Mouse (Mus musculus): ENCODE results near the gene Aox4. TPM values are rescaled to one million over a fixed set of nuclear protein-coding genes. Genes with fewer than 3 reads are reported as not detected.

Gene Aox4
- total RNA-seq, 2 experiments from 2014 or later: 0.06 to 0.15 TPM

DNA sequence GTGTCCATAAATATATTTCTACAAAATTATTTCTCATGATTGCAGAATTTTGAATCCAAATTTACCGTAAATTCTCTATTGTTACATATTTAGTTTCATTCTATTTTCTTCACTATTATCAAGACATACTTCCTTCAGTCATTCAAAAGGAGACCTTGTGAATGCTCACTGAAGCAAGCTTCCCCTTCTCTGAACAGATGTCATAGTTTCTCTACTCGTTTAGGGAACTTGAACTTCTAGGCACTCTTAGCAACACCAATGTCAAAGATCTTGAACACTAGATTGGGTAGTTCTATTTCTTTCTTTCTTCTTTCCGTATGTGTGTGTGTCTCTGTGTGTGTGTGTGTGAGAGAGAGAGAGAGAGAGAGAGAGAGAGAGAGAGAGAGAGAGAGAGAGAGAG, 34.3 kb downstream of the Aox4 start:
- DNase-seq: no peak

DNA sequence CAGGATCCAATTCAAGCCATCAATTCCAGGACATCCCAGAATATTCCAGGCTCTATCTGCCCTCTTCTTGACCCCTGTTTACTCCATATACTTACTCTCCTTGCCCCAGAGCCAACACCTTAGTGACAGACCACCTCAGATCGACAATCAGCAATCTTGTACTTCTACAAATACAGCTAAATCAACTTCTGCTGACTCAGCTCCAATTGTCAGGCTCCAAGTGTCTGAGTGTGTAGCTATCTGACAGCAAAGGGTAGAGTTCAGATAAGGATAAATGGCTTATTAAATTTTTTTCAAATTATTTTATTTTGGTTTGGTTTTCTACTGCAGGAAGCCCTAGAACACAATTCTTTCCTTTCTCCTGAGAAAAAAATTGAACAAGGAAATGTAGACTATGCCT, 38.3 kb downstream of the Aox4 start:
- DNase-seq: no peak

DNA sequence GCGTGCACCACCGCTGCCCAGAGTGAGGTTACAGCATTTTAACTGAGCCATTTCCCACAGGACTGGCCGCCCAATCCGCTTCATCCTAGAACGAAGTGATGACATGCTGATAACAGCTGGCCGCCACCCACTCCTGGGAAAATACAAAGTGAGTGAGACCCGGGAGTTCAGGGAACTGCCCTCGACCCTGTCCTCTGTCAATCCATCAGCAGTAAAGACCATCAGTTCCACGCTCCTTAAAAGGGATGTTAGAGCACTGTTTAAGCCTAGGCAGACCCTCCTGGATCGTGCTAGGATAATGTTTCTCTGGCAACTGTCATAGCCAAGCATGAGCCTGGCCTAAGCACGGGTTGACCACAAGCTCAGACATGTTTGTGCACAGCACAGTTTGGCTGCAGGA, 43.3 kb downstream of the Aox4 start:
- no peak for DNase-seq

DNA sequence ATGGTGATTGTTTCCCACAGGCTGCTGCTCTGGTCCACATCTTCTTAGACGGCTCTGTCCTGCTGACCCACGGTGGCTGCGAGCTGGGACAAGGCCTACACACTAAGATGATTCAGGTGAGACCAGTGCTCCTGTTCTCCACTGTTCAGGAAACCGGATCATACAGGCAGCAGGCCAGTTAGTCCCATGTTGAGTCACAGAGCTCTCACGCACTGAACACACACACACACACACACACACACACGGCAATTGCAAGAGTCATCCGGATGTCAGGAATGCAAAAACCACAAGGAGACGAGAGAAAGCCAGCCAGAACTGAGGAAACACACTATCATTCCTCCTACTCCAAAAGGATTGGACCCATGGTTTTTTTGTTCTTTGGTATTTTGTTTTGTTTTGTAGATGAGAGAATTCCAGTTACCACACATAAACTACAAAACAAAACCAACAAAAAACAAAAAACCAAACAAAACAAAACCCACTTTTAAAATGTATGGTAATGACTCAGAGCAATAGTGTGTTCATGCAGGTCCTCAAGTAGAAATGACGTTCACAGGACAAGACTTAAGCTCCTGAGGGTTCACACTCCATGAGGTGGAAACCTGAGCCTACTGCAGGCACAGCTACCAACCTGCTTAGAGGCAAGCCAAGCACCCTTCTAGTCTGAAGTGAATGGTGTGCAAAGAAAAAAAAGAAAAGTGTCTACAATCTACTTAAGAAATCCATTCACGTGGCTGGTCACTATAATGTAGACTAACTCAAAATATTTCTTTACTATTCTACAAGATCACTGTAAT, 47.2 kb downstream of the Aox4 start:
- peak; percentile 22 for DNase-seq

DNA sequence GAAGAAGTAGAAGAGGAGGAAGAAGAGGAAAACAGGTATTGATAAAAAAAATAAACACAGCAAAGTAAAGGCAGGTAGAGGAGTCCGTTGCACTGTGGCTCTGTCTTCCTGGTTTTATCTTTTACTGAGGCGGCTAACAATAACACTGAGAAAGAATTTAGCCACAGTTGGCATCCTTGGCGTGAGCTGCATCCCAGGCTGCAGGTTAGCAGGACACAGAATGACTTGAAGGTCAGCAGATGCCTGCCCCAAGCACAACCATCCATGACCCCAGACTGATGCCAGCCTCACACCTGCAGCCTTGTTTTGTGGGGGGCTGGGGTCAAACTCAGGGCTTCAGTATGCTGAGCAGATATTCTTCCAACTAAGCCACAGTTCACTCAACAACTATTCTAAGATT, 50.1 kb downstream of the Aox4 start:
- no peak for DNase-seq

DNA sequence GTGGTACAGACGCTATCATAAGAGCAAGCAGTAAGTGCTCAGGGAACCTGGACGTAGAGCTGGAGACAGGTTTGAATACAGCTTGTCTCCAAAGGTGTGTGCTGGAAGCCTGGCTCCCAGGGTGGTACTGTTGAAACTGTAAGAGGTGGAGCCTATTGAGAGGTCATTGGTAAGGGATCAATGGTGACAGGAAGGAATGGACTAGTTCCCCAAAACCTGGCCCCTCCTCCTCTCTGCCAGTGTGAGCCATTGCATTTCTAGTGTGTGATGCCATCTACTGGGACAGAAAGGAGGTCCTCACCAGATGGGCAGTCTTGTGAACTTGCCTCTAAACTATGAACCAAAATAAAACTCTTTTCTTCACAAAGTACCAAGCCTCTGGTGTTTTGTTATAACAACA, 58.0 kb downstream of the Aox4 start:
- DNase-seq: no peak

DNA sequence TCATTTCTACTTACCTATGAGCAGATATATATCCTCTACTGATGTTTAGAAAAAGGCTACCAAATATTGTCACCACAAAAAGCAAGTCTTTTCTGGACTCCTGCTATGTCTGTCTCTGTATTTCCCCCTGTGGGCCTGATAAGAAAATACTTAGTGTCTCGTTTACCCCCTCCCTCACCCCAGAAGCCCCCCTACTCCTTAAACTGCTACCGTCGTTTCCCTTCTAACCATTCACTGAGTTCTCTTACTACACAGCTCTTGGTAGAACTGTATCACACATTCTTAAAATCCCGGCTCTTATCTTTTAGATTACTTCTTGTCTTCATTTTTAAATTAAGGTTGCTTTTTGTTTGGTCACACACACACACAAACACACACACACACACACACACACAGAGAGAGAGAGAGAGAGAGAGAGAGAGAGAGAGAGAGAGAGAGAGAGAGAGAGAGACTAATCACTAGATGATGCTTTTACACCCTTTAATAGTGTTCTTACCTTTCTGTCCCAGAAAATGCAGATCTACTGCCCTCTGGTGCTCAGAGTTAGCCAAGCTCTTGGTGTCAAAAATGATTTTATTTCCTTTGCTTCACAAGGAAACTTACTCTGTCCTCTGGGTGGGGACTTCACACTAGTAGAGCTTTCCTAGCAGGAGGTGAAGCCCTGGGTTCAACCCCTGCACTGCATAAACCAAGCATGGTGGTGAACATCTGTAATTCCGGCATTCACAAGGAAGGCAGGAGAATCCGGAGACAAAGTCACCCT, 60.8 kb downstream of the Aox4 start:
- peak; percentile 68 for DNase-seq

DNA sequence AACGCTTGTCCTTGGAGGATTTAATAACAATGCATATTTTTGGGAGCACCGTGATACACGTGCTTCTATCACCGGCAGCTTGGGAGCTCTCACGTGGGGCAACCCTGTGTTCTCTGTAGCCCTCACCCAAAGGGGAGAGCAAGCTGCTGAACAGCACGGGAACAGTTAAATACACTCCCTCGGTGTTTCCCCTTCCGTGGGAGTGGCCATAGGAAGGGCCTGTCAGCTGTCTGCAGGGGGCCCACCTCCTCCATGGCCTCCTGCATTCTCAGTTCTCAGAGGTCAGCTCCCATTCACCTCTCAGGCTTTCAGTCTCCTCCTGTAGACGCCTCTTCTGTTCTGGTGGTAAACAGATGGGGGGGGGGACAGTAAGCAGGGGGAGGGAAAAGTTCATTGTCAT, 65.7 kb downstream of the Aox4 start:
- no peak for DNase-seq

DNA sequence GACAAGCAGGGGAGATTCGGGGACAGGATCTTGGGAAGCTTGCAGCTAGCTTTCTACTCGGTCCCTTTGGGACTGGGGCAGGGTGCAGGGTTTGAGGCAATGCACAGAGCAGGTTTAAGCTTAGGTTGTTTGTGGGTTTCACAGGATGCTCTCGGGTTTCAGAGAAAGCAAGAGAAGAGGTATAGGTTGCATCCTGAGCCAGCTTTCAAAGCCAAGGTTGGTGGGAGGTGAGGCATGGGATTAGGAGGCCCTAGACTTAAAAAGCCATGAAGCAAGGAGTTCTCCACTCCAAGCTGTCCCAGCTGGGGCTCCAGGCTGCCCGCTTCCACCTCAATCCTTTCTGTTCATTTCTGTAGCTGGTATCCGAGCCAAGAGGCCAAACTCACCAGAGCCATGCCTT, 67.8 kb downstream of the Aox4 start, which contains the start of gene Aox2:
TSS of gene Aox2 (plus strand) at position 301 of the 400 bp plus-strand sequence.
- no peak for DNase-seq

DNA sequence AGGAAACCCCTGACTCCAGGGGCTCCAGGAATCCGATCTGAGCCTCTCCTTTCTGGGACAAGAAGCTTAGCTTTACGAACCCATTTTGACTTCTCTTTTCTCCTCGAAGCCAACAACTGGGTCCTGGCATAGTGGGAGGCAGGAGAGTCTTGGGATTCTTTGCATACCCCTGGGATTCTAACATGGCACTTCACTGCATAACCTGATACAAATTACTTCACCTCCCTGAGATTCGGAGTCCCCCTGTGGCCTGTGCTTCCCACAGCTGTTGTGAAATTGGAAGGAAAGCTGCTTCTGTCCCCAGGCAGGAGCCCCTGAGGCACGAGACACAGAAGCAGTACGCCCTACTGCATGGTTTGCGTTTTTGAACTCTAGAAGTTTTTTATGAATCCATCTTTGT, 68.3 kb downstream of the Aox4 start:
- DNase-seq: peak; percentile 49

DNA sequence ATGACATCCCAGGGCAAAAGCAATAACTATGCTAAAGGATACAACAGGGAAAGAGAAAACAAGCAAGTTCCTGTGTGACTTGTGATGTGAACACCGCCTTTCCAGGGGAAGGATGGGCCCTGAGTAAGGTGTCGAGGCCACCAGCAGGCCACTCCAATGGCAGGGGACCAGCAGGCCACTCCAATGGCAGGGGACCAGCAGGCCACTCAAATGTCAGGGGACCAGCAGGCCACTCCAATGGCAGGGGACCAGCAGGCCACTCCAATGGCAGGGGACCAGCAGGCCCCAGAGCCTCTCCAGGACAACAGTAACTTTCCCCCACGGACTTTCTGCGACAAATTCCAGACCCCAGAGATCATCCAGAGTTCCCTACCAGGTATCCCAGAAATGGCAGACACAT, 70.2 kb downstream of the Aox4 start:
- DNase-seq: peak; percentile 34

DNA sequence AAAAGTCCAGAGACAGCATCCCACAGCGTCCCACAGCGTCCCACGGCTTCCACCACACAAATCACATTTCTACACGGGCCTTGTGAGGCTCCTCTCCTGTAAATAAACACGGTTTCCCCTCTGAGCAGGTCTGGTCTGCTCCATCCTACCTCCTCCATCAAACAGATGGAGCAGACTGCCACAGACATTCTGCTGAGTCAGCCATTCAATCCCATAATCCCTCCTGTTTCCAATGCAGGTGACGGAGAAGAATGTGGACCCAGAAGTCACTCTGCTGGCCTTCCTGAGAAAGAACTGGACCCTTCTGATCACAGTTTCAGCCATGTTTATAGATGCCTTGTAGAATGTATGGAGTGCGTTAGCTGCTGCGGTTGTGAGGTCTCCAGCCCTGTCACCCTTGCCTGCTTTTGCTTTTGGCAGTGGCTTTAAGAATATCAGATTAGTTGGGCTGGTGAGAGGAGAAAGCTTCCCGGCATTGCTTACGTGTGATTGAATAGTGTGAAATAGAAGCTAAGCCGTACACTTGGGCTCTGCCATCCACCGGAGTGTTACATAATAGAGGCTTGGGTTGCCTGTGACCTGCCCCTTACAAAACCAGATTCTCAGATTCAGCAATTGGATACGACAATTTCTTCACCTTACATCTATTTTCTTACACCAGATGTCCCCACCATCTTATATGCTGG, 70.9 kb downstream of the Aox4 start:
- DNase-seq: no peak

DNA sequence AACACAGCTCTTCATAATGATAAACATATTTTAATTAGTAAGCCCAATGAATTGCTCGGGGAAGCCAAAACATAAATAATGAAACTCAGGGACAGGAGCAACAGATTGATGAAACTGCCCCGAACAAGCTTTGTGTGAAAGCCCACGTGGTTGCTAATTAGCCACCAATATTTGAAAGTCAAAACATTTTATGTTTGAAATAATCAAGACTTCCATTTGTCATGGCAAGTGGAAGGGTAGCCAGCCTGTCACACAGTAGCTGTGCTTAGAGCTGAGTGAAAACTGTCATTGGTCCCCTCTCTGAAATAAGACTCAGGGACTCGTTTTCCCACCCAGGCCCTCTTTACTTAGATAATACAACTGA, 71.4 kb downstream of the Aox4 start:
- DNase-seq: no peak

DNA sequence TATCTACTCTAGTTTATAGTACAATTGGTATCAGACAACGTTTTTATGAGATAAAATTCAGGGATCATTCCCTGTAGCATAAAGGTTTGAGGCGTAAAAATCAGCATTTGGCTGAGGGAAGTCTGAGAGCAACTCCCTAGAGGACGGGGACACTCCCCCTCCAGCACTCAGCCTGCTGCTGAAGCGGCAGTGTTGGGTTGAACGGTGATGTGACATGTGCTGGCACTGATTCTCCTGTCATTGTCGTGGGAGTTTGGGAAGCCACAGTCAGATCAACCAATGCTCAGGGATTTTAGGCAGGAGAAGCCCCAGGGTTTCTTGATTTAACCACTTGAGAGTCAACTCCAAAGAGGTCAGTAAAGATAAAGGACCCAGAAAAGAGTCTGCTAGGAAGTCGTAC, 74.3 kb downstream of the Aox4 start:
- DNase-seq: no peak

DNA sequence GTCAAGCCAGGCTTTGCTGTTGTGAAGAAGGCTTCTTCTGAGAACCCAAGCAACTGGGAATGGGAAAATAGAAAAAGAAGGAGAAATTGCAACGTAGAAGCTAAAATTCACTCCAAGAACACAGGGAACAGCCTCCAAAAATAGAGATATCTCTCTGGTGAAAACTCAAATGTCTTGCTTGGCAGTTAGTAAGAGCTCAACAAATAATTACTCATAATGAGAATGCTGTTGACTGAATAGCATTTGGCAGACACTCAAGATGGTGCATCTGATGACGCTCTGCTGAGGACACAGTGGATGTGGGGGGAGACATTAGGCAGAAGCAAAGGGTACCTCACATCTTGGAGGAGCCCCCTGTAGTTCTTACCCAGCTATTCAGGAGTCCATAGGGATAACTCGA, 77.9 kb downstream of the Aox4 start:
- DNase-seq: no peak

DNA sequence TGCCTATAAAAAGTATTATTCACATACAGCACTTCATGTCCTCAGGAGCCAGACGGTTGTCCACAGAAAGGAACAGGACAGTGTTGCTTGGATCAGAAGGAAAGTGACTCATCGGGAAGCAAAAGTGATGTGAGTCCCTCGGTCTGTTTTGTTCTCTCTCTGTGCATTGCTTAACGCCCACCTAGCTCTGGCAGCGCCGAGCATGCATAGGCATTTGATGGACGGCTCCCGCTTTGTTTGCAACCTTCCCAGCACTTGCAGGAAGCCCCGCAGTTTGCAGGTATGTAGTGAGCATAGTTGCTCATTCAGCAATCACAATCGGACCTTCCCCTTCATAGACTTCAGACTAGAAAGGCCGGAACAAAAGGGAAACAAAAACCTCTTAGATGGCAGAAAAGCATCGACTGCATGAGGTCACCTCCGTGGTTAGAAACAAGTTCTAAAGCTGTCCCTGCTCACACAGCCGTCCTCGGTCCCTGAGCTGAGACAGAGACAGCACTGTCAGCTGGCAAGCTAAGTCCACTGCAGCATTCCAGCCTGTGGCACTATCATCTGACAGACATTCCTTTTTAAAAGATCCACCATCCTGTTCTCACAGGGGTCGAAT, 79.8 kb downstream of the Aox4 start:
- DNase-seq: no peak

DNA sequence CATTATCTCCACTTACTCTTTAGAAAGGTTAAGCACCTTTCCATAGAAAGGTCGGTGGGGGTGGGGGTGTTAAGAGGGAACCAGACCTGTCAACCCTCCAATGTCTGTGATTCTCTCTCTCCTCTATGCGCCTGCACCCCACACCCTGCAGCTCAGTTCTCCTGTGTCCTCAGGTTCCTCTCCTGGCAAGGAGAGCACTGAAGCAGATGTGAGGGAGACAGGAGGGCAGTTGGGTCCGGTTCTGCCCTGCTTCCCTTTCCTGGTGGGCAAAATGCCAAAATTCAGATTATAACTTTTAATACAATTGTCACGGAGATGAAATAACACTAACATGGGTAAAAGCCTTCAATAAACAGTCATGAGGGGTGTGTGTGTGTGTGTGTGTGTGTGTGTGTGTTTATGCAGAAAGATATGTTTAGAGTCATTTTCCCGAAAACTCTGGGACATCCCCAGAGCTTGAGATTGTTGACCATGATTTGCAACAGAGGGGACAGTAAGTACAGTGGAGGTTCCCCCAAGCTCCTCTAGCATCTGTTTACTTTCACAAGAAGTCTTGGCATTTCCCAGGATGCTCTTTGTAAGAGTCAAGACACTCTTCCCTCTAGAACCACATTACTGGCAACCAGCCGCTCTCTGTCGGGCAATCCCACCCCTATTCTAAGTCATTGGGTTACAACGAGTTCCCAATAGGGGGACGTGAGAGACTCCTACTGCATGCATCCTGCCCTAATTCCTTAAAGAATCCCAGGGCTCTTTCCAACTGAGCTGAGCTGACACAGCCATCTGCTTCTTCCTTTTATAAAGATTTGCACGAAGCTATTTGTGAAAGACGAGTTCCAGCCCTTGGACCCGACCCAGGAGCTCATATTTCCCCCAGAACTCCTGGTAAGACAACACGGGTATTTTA, 81.5 kb downstream of the Aox4 start:
- no peak for DNase-seq

DNA sequence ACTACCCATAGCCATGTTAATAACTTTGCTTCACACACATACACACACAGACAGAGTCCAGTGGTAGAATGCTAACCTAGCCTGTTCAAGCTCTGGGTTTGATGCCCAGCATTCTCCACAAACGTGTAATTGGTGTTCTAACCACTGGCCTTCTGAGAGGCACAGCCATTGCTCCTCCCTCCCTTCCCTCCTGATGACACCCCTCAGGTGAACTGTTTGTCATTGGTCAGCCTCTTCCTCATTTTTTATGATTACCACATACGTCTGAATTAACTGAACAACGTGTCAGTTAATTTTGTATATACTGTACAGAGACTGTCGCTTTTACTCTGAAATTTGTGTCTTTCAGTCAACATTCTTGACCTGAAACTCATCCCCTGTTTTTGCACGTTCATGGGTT, 84.5 kb downstream of the Aox4 start:
- no peak for DNase-seq

DNA sequence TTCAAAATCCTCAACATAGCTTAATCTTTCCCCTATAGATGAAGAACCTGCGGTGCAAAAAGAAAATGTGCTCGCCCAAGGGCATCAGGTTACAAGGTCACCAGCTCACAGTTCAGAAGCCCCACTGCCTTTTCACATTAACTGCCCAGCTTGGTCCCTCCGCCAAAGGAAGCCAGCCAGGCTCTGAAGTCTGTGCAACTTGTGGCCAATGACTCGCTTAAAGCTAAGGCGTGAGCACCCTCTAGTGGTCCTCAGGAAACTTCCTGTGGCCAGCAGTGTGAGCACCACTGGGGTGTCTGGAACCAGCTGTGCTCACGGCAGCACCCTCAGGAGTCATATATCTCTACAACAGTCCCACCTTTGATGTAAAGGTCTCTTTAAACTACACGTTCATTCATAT, 86.1 kb downstream of the Aox4 start:
- DNase-seq: peak; percentile 81

DNA sequence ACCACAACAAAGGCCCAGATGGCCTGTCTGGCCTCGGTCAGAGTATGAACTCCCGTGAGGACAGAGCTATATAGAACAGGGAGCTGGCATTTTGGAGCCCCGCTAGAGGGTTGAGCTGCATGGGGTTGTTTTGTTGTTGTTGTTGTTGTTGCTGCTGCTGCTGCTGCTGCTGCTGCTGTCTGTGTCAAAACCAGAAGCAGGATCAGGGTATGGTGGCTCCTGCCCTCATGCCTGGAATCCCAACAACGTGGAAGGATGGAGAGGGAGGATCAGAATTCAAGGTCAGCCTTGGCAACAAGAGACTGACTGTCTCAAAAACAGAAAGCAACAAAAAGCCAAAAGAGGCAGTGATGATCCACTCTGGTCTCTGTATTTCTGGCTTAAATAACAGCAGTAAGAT, 86.6 kb downstream of the Aox4 start:
- no peak for DNase-seq

DNA sequence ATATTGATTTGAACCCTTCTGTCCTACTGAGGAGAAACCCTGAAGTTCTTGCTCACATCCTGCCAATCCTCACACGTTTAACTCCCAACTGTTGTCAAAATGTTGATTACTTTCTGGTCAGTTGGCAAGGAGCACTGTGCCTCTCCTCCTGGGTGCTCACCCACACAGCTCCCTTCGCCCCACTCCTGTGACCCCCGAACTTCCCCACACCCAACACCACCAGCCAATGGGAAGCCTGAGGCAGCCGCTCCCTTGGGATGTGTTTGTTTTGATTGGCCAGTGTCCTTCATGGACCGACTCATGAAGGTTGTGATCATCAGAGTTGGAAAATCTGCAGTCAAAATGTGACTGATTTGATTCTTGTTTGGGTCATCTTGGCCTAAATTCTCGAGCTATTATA, 88.2 kb downstream of the Aox4 start:
- no peak for DNase-seq

DNA sequence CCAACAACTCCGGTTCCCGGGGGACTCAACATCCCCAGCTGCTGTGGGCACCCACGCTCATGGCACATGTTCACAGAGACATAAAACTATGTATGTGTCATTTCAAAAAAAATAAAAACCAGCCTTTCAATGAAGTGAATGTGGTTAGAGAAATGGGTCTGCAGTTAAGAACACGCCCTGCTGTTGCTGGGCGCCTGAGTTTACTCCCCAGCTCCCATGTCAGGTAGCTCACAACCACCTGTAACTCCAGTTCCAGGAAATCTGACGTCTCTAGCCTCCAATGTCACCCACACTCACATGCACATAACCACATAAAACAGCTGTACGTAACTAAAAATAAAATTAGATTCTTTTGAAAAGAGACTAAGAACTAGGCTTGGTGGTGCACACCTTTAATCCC, 90.9 kb downstream of the Aox4 start:
- no peak for DNase-seq
